Mouse (Mus musculus): Measurements from ENCODE around the gene Klhdc3.

Klhdc3 gene

GRCm38 (mm10) chr17:46680760-46681373 is at the start of gene Klhdc3:
TSS of gene Klhdc3 (minus strand) at chr17:46680914.
- DNase-seq (ENCODE audit: low spot score in 2 of 2): peak; percentile 98 to 99

GRCm38 (mm10) chr17:46728904-46729318 is 48.2 kb upstream of the Klhdc3 start, which contains the start of gene Gnmt:
TSS of gene Gnmt (minus strand) at chr17:46729168.
- no peak for DNase-seq (ENCODE audit: low spot score in 2 of 2)

GRCm38 (mm10) chr17:46728496-46728895 is 47.8 kb upstream of the Klhdc3 start:
- no peak for DNase-seq (ENCODE audit: low spot score in 2 of 2)

GRCm38 (mm10) chr17:46728021-46728420 is 47.3 kb upstream of the Klhdc3 start:
- no peak for DNase-seq (ENCODE audit: low spot score in 2 of 2)

- no peak for DNase-seq (ENCODE audit: low spot score in 2 of 2)
Observed at GRCm38 (mm10) chr17:46727271-46727670, 46.6 kb upstream of the Klhdc3 start.

GRCm38 (mm10) chr17:46725731-46726645 is 45.3 kb upstream of the Klhdc3 start:
- no peak for DNase-seq (ENCODE audit: low spot score in 2 of 2)

- DNase-seq (ENCODE audit: low spot score in 2 of 2): no peak
Observed at GRCm38 (mm10) chr17:46725273-46725672, 44.6 kb upstream of the Klhdc3 start.

- no peak for DNase-seq (ENCODE audit: low spot score in 2 of 2)
Observed at GRCm38 (mm10) chr17:46724477-46725084, 43.9 kb upstream of the Klhdc3 start.

- no peak for DNase-seq (ENCODE audit: low spot score in 2 of 2)
Observed at GRCm38 (mm10) chr17:46721077-46721476, 40.4 kb upstream of the Klhdc3 start.

- DNase-seq (ENCODE audit: low spot score in 2 of 2): no peak
Observed at GRCm38 (mm10) chr17:46714756-46715481, 34.2 kb upstream of the Klhdc3 start.

GRCm38 (mm10) chr17:46713849-46714248 is 33.1 kb upstream of the Klhdc3 start:
- no peak for DNase-seq (ENCODE audit: low spot score in 2 of 2)

GRCm38 (mm10) chr17:46712442-46712841 is 31.7 kb upstream of the Klhdc3 start:
- DNase-seq (ENCODE audit: low spot score in 2 of 2): no peak

GRCm38 (mm10) chr17:46711612-46712271 is 31.0 kb upstream of the Klhdc3 start:
- peak; percentile 61 to 83 for DNase-seq (ENCODE audit: low spot score in 2 of 2)

GRCm38 (mm10) chr17:46710959-46711597 is 30.4 kb upstream of the Klhdc3 start, which contains the start of gene Pex6:
TSS of gene Pex6 (plus strand) at chr17:46711463.
- peak; percentile 87 to 93 for DNase-seq (ENCODE audit: low spot score in 2 of 2)

- no peak for DNase-seq (ENCODE audit: low spot score in 2 of 2)
Observed at GRCm38 (mm10) chr17:46706375-46707089, 25.8 kb upstream of the Klhdc3 start.

- DNase-seq (ENCODE audit: low spot score in 2 of 2): peak; percentile 95
Observed at GRCm38 (mm10) chr17:46704887-46705835, 24.4 kb upstream of the Klhdc3 start, which contains the start of gene Ppp2r5d. TSS of gene Ppp2r5d (minus strand) at chr17:46705111.

GRCm38 (mm10) chr17:46703971-46704886 is 23.5 kb upstream of the Klhdc3 start:
- no peak for DNase-seq (ENCODE audit: low spot score in 2 of 2)

- DNase-seq (ENCODE audit: low spot score in 2 of 2): no peak
Observed at GRCm38 (mm10) chr17:46702506-46702905, 21.8 kb upstream of the Klhdc3 start.
